Mouse (Mus musculus) liver, embryonic 14.5 days (tissue): ENCODE data around the gene Dmwd.

Source experiments
- CTCF ChIP-seq: IDR thresholded peaks from 2 replicates; pipeline ENCODE4 v1.5.1; 2016; ENCODE audit warnings: antibody characterized with exemption, low read depth, control low read depth
- EP300 ChIP-seq: IDR thresholded peaks from 2 replicates; pipeline ENCODE4 v1.6.1; 2016; ENCODE audit warnings: antibody characterized with exemption, low read depth

- TF ChIP-seq CTCF, result no peak
- no peak for TF ChIP-seq EP300
These were observed 48.7 kb downstream of the Dmwd start for GRCm38 (mm10) chr7:19124713-19125112.
